Mouse (Mus musculus) urinary bladder, postnatal 14 days (tissue): Measurements from ENCODE around the gene Tifa.

Source experiments
- DNase-seq: peaks from one replicate; pipeline ENCODE4 v3.0.0; 2021; ENCODE audit warnings: low spot score

Tifa gene

DNA sequence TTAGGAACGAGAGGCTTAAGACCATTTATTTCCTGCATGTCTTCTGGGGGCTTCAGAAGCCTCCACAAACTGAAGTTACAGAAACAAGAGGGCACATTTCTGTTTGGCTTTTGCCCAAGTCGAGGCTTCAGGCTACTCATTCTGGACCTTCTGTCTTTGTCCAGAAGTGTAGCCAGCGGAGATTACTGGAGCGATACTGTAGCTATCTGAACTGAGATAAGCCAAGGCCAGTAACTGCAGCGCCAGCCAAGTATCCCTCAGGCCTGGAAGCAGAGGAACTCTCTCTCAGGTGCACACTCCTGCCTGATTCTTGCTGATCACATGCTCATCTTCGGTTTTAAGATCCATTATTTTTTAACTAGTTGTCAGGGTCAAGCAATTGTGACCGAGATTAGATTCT is 1.6 kb upstream of the Tifa start:
- DNase-seq = no peak

DNA sequence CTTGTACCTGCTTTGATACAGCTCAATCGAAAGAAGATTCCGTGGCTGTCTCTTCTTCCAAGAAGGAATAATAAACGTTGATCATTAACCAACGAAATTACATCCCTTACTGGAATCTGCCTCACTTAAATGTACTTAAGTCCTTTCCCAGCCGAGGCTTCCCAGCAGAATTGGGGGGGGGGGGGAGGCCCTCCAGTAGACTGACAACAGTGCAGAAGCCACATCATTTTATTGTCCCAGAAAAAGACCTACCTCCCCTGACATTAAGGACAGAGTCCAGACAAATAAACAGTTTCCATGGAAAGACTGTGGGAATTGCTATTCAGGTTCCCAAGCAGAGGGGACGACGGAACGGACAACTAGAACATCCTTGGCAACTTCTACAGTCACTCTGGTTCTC is 686 bp upstream of the Tifa start:
- no peak for DNase-seq

DNA sequence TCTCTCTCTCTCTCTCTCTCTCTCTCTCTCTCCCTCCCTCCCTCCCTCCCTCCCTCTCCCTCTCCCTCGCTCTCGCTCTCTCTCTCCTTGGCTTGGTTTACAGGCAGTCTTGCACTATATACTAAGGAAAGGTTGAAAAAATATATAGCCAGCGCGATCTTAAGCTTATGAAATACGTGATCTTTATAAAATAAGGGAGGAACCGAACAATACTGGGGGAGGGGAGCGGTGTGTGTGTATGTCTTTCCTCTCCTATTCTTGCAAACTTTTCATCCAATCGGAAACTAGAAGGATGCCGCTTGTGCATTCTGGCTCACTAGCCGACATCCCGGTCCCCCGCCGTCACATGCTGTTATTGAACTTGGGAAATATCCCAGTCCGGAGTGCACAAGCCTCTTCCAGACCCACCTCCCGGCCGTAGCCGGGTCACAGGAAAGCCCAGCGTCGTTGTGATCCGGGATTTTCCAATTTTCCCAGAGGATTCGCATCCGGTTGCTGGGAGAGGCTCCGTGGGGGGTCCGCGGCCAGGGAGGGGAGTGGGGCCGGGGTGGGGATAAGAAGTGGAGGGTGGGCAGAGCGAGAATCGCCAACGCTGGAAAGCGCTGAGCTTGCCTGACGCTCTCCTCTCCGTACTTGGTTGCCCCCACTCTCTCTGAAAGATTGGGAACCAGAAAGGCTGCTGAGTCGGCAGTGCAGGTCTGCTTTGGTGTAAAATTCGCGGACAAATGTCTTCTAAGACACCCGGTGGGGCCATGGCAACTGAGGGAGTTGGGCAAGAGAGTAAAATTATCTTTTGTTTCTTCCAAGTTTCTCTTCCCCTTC is 840 bp downstream of the Tifa start:
- DNase-seq = peak; percentile 26

GRCm38 (mm10) chr3:127791056-127791483 is 1.5 kb downstream of the Tifa start:
- DNase-seq = no peak

GRCm38 (mm10) chr3:127791595-127792561 is 2.3 kb downstream of the Tifa start:
- DNase-seq = no peak

DNA sequence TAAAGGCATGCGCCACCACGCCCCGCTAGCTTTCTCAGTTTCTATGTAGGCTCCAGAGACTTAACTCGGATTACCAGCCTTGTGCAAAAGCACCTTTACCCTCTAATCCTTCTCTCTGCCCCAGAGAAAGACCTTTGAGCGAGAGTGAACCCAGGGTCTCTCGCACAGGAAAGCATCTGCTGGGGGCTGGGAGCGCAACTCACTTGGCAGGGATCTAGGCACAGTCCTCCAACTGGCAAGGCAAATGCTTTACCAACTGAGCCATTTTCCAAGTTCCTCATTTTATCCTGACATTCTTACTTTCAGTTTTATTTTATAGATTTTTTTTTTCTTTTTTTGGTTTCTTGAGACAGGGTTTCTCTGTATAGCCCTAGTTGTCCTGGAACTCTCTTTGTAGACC is 3.4 kb downstream of the Tifa start:
- DNase-seq = no peak

DNA sequence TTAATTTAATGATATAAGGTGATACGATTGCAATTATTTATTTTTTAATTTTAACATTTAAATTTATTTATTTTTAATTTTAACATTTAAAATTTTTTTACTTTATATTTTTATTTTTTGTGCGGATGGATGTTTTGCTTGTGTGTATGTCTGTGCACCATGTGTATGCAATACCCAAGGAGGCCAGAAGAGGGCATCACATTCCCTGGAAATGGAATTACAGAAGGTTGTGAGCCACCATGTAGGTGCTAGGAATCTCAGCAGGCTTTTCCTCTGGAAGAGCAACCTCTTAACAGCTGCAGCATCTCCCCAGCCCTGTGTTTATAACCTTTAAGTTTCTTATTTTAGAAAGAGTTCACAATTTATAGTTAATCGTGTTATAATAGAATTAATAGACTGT is 6.2 kb downstream of the Tifa start:
- no peak for DNase-seq

GRCm38 (mm10) chr3:127796271-127796670 is 6.7 kb downstream of the Tifa start:
- no peak for DNase-seq

DNA sequence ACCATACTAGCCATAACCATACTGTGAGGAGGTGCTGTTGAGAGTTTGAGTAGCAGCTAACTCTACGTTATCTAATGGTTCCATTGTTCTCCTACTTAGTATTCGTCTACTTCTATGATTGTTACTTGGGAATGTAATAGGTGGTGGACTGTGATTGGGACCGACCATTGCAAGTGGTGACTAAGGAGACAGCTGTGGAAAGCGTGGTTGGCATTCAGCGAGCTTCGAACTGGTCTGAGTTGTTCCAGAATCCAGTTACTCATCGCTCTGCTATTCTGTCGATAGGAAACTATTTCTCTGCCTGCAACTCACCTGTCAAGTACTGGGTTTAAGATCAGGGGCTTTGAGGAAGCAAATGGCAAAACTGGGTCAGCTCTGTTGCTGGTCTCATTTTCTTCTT is 11.6 kb downstream of the Tifa start:
- DNase-seq = no peak

- no peak for DNase-seq
Measured at GRCm38 (mm10) chr3:127802814-127803213, 13.2 kb downstream of the Tifa start.

GRCm38 (mm10) chr3:127804439-127804838 is 14.8 kb downstream of the Tifa start:
- DNase-seq = no peak

DNA sequence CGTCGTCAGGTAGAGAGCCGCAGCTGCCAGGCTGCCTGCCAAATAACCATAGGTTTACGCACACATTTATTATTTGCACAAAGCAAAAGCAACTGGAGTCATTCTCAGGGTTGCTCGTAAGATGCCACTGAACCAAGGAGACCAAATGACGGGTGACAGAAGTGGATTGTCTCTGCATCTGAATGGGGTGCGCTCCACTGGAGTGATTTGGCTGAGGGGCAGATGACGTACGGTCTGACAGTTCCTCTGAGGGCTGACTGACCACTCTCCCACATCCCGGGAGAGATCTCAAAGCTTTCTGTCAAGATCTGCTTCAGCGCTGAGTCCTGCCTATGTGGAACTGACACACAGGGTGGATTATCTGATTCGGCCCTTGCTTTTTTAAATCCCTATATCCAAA is 15.5 kb downstream of the Tifa start:
- no peak for DNase-seq

GRCm38 (mm10) chr3:127805991-127806390 is 16.4 kb downstream of the Tifa start:
- DNase-seq = no peak

DNA sequence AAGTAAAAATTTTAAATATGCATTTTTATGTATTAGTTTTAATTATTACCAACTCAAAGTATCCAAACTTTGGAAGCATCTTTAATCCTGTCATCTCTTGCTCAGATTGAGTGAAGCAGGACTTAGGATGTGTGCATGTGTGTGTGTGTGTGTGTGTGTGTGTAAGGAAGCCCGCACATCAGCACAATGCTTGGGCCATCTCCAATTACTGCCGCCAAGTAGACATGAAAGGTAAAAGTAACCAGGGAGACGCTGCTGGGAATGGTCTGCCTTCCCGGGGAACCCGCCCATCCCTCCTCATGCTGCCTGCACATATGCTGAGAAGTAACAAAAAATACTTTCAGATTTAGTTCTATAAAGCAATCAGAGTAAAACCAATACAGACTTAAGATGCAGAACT is 18.2 kb downstream of the Tifa start:
- DNase-seq = no peak

DNA sequence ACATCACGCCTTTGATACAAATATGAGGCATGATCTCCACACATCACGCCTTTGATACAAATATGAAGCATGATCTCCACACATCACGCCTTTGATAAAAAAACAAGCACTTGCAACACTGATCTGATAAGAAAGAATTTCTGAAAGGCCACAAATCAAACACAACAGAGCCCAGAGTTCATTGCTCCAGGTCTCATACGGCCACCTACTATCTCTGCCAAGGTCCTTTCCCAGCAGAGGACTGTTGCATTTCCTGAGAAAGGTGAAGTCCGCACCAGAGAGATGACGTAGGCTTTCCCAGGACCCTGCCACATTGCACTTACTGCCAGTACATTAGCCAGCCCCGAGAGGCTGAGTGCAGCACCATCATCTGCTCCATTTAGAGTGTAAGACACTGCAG is 19.5 kb downstream of the Tifa start:
- DNase-seq = no peak

- DNase-seq = no peak
Measured at GRCm38 (mm10) chr3:127817120-127817683, 27.6 kb downstream of the Tifa start.

- DNase-seq = no peak
Measured at GRCm38 (mm10) chr3:127818694-127819663, 29.4 kb downstream of the Tifa start.

DNA sequence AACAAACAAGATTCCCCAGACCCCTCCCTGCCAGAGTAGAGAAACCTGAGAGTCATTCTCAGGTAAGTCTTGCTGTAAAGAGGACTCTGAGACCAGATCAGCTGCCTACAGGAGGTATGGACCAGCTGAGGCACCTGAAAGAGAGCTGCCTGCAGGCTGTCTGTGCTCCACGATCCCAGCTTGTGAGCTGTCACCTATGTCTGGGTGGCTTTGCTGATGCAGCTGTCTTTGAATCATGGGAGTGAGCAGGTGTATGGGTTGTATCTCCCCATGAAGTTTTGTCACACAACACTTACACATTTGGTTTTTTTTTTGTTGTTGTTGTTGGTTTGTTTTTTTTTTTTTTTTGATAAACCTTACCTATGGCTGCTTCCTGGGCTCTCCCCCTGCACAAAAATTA is 30.8 kb downstream of the Tifa start:
- DNase-seq = no peak

GRCm38 (mm10) chr3:127821209-127821608 is 31.6 kb downstream of the Tifa start:
- no peak for DNase-seq

GRCm38 (mm10) chr3:127823886-127824863 is 34.6 kb downstream of the Tifa start:
- no peak for DNase-seq
